Mouse (Mus musculus) frontal cortex, postnatal 25 days (tissue): ENCODE results near the gene Fmn2.

Experiments
- DNase-seq, 2 experiments: peaks; one replicate each; pipeline ENCODE4 v3.0.0; 2022; ENCODE audit warnings: low spot score in 2 of 2

The Fmn2 gene

DNA sequence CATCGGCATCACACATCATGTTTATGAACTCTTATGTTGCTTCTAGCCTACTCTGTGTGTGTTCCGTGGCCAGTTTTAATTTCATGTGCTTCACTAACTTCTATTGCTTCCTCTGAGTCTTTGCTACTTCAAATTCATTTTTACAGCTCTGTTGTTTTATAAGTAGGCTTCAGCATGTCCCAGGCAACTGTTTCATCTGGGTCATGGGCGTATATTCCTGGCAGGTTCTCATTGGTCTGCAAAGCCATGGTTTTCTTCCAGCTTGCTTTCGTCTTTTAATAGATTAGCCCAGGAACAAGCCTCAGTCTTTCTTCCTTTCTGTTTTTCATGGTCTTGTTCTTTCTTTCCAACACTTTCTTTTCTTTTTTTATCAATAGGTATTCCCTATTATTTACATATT lies 279.4 kb downstream of the Fmn2 start:
- no peak for DNase-seq

DNA sequence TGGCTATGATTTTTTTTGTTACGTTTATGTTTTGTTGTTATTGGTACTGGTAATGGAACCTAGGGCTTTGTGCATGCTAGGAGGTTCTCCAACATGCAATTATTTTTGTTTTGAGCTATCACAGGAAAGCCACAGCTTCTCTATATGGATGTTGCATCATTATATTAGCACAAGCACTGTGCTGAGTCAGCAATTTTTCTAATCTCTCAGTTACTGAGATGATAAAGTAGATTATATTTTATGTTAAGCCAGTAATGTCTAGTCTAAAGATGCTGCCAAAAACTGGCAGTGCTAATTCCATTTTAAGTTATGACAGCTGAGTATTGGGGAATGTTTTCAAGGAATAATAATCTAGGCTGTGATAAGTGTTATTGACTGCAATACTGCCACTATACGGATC lies 287.0 kb downstream of the Fmn2 start:
- DNase-seq: no peak

DNA sequence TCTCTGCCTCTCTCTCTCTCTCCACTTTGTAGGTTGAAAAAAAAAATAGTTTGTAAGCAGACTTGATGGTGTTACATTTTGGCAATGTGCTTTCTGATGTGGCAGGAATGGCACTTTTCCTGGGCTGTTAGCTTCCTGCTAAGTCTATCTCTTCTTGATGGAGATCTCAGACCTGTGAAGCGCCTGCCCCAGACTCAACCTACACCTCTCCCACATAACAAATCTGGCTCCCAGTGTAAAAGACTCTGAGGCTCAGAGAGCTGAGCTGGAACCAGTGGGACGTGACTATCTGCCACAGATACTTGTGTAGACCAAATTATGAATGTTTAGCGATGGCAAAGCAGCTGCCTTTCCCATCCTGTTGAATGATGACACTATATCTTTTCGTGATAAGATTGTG lies 310.2 kb downstream of the Fmn2 start:
- no peak for DNase-seq

DNA sequence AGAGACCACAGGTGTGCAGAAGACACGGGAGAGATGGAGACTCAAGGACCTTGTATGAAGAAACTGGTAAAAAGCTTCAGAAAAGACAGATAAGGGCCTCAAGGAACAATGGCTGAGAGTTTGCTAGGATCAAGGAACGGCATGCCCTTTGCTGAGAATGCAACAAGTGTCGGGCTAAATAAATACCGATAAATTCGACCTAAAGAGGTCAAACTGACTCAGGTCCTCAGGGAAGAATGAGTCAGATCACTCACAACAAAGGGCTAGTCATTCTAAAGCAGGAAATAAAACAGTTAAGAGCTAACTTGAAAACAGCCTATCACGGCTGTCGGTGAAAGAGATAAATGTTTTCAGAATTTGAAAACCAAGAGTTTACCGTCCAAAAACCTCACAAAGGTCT lies 324.9 kb downstream of the Fmn2 start:
- DNase-seq: no peak

DNA sequence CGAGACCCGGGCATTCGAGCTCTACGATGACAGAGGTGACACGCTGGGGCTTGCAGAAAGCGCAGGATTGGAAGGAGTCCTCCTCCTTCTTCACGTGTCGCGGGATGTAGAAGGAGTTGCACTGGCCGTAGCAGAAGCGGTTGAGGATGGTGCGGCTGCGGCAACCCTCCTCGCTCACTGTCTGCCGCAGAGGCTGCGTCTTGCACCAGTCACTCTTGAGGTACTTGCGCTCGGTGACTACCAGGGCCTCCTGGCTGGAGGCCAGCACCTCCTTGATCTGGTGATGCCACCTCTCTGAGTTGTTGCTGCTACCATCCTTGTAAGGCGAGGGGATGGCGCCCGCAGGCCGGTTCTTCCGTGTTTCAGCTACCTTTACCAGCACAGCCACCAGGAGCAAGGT lies 335.2 kb downstream of the Fmn2 start:
- no peak for DNase-seq

DNA sequence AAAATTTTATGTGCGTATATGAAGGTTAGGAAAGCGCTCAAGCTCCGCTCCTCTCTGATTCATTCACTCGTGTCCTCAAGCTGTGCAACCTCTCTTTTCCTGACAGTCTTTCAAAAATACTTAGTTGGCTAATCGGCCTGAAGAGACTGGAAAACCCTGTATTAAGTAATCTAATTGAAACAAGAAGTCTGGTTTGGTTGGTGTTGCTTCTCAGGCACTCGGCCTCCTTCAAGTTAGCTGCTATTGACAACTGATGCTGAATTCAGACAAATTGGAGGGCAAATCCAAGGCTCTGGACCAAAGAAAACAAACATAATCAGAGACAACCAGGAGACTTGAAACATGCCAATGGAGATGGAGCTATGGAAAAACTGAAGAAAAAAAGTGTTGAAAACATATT lies 343.2 kb downstream of the Fmn2 start:
- no peak for DNase-seq

DNA sequence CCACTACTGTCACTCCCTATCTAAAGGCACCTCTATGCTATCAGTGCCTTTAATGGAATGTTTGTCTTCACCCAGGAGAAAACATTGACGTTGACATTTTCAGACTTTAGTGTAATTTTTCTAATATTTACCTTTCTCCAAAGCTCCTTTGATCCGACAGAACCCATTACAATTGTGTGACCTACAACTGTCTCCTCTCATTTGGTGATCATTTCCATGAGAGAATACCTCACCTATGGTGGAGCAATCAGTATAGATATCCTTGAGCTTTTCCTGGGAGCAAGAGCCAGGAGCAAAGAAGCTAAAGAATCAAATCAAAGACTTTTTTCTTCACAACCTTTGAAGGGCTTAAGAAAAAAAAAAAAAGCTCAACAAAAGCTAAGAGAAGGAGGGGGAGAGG lies 354.6 kb downstream of the Fmn2 start:
- no peak for DNase-seq

DNA sequence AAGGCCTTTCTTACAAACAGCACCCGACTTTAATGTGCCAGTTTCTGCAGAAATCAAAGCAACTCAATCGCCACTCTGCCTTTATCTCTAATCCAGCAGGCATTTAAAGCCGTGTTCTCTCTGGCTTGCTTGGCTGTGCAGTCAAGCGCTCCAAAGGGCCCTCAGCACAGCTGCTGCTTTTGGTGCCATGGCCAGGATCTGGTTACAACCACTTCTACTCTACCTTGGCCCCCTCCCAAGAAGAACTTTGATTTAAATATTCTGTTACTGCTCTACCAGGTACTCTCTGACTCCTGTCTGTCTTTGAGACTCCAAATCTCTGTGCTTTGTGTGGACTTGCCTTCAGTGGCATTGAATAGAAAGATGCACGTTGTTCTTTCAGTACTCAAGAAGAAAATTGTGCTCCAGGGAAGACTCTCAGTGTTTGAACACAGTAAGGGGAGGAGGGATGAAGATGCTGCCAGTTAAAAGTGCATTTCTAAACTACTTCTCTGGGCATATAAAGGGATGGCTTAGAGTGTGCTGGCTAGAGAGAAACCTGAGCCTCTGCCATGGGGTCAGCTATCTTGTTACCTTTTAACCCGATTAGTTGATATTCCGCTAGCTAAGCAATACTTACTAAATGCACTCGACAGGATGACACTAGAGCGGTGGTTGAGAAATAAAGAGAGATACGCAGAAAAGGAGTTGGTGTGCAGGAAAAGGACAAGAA lies 358.9 kb downstream of the Fmn2 start:
- DNase-seq: no peak
